In the genomic region with DNA sequence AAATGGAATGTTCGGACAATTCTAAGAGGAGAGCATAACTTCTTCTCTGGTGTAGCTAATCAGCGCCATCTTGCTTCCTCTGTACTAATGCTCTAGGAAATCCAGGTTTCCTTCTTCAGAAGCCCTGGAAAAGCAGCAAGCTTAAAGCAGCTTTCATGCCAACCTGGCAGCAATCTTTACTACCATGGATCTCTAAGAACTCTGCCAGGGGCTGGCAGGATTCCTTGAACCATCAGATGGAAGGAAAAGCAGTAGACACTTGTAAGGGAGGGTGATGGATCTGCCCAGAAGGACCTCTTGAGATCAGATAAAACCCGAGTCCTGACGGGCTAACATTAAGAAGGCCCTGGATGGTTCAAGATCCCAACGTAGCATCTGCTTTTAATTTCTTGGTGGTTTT, we compare ENCODE assay signal across 21 mouse cellular contexts. TPM values are rescaled to one million over a fixed set of nuclear protein-coding genes. Genes with fewer than 3 reads are reported as not detected.
A peak's percentile ranks its signal among the peaks of the same experiment; 100 is the strongest.
DNase-seq lines count a peak whose midpoint lies in the region; ATAC-seq and TF ChIP-seq lines count a peak whose summit lies in the region.
"Had no signal": no experiment of that assay in that cellular context is flagged by ENCODE, and none has a peak within 500 bp of the region (broad histone marks: within the 10 kb centered on the region; RNA-seq: fewer than 3 reads in every experiment).

No protein-coding gene starts in this region.

- peak; percentile 45; the same call in 1 of the 2 replicates for TF ChIP-seq CTCF in forebrain, postnatal 0 days (IDR thresholded peaks at IDR 0.05; ENCODE audit: low read depth)

- H3K9ac ChIP-seq in forebrain, postnatal 0 days = no peak overlapping the region
- H3K9ac ChIP-seq in forebrain, embryonic 13.5 days = no peak overlapping the region
- H3K9ac ChIP-seq: embryonic facial prominence, embryonic 15.5 days; neural tube, embryonic 13.5 days had no signal

- DNase-seq in forebrain, postnatal 0 days = peak; percentile 78
- peak; percentile 62 for DNase-seq in left cerebral cortex, postnatal 4 days
- no peak for DNase-seq in left cerebral cortex, adult 11 months (ENCODE audit: low spot score)
- DNase-seq in cerebellum, adult 18-20 months = peak; percentile 64 to 68
- DNase-seq in cerebellum, adult 9-11 months = peak; percentile 71
- no peak for DNase-seq in heart, postnatal 4 days
- DNase-seq: embryo, embryonic 11 days; gastrocnemius, postnatal 14 days; kidney, adult 18-20 months; kidney, postnatal 10 days; lung, adult 2 months; lung, postnatal 36 days; thymus, postnatal 4 days had no signal

- H3K36me3 ChIP-seq in forebrain, postnatal 0 days (ENCODE audit: insufficient read depth) = peaks cover 79% of the 10 kb centered on the region
- H3K36me3 ChIP-seq in forebrain, embryonic 13.5 days (ENCODE audit: poor library complexity, severe bottlenecking) = peaks cover 59% of the 10 kb centered on the region

- H3K27me3 ChIP-seq in forebrain, postnatal 0 days (ENCODE audit: insufficient read depth, low read length) = no peaks in the 10 kb centered on the region
- no peaks in the 10 kb centered on the region for H3K27me3 ChIP-seq in forebrain, embryonic 13.5 days
- H3K27me3 ChIP-seq: embryonic facial prominence, embryonic 15.5 days; neural tube, embryonic 13.5 days had no signal

- H3K27ac ChIP-seq in forebrain, postnatal 0 days (ENCODE audit: low read depth, low read length) = no peak overlapping the region
- H3K27ac ChIP-seq in forebrain, embryonic 13.5 days = no peak overlapping the region
- H3K27ac ChIP-seq: embryonic facial prominence, embryonic 15.5 days; heart, embryonic 10.5 days; midbrain, embryonic 10.5 days; neural tube, embryonic 13.5 days had no signal

- H3K9me3 ChIP-seq in forebrain, postnatal 0 days (ENCODE audit: low read length) = no peaks in the 10 kb centered on the region
- H3K9me3 ChIP-seq in forebrain, embryonic 13.5 days (replicated peaks) = no peaks in the 10 kb centered on the region
- H3K9me3 ChIP-seq: embryonic facial prominence, embryonic 15.5 days; heart, embryonic 10.5 days; midbrain, embryonic 10.5 days; neural tube, embryonic 13.5 days had no signal

- 82% methylated on average over 5 of the region's 5 CpGs for WGBS in forebrain, postnatal 0 days
- 95% methylated on average over 5 of the region's 5 CpGs for WGBS in forebrain, embryonic 13.5 days

- no peak overlapping the region for H3K4me2 ChIP-seq in forebrain, postnatal 0 days (ENCODE audit: low read depth)
- no peak overlapping the region for H3K4me2 ChIP-seq in forebrain, embryonic 13.5 days
- H3K4me2 ChIP-seq: embryonic facial prominence, embryonic 15.5 days; neural tube, embryonic 13.5 days had no signal

- no peak overlapping the region for H3K4me3 ChIP-seq in forebrain, postnatal 0 days (ENCODE audit: low read depth, low read length)
- H3K4me3 ChIP-seq in forebrain, embryonic 13.5 days = no peak overlapping the region
- H3K4me3 ChIP-seq: embryonic facial prominence, embryonic 15.5 days; heart, embryonic 10.5 days; midbrain, embryonic 10.5 days; neural tube, embryonic 13.5 days had no signal

- peak; percentile 42 for ATAC-seq in forebrain, postnatal 0 days
- ATAC-seq in forebrain, embryonic 13.5 days = no peak
- no peak for ATAC-seq in megakaryocyte progenitor cell, adult 5-6 weeks (replicated peaks; ENCODE audit: poor library complexity)
- ATAC-seq: hindbrain, embryonic 16.5 days had no signal

- intact Hi-C loops in left cerebral cortex, postnatal 4 days (cut with DNase I) = no loop called here

- H3K4me1 ChIP-seq in forebrain, postnatal 0 days (ENCODE audit: insufficient read depth) = no peaks in the 10 kb centered on the region
- H3K4me1 ChIP-seq in forebrain, embryonic 13.5 days = no peaks in the 10 kb centered on the region
- H3K4me1 ChIP-seq: embryonic facial prominence, embryonic 15.5 days; heart, embryonic 10.5 days; midbrain, embryonic 10.5 days; neural tube, embryonic 13.5 days had no signal

RNA-seq across cellular contexts. Expression of gene Scn3b, which starts 27.2 kb away (rescaled TPM):
- total RNA-seq in forebrain, postnatal 0 days (2014; rRNA removed) = 210 and 226 TPM in 2 replicates
- polyA plus RNA-seq in forebrain, postnatal 0 days (2015; fragmentation: Nextera tagmentation; extraction: Ambion mirVana) = 114 and 133 TPM in 2 replicates
- polyA plus RNA-seq in forebrain, embryonic 13.5 days (2015; fragmentation: Nextera tagmentation; extraction: Ambion mirVana) = 35.7 and 45.7 TPM in 2 replicates
- total RNA-seq in left cerebral cortex, postnatal 4 days (2021) = 100 to 1,000 TPM; 176 to 194 TPM
- total RNA-seq in megakaryocyte progenitor cell, adult 5-6 weeks (2015) = 0.17 TPM in 1 of 2 replicates, not detected in the other
- total RNA-seq in megakaryocyte progenitor cell, adult 5-6 weeks (2017) = 0.10 TPM in 1 of 2 replicates, not detected in the other
- total RNA-seq in heart, postnatal 4 days (2021) = under 1 TPM; 0.67 to 0.99 TPM
- polyA plus RNA-seq: liver, adult 2 months had no signal

Comparison
In these comparisons a context has a peak if more than half of its experiments do, and no peak if none do; other contexts are left out.
1. DNase-seq: peak in forebrain, postnatal 0 days (single experiment), left cerebral cortex, postnatal 4 days (single experiment), cerebellum, adult 18-20 months (2 of 2) and cerebellum, adult 9-11 months (single experiment); none in left cerebral cortex, adult 11 months (single experiment) and heart, postnatal 4 days (single experiment).
2. RNA of gene Scn3b, which starts 27.2 kb away (total RNA-seq): 210 to 226 TPM in forebrain, postnatal 0 days and 176 to 194 TPM in left cerebral cortex, postnatal 4 days; 0.67 to 0.99 TPM in heart, postnatal 4 days and 0.10 to 0.17 TPM in megakaryocyte progenitor cell, adult 5-6 weeks; every median in the first group is over 10 times any median in the second.